12 mouse cellular contexts compared by ENCODE assay signal in the genomic region with DNA sequence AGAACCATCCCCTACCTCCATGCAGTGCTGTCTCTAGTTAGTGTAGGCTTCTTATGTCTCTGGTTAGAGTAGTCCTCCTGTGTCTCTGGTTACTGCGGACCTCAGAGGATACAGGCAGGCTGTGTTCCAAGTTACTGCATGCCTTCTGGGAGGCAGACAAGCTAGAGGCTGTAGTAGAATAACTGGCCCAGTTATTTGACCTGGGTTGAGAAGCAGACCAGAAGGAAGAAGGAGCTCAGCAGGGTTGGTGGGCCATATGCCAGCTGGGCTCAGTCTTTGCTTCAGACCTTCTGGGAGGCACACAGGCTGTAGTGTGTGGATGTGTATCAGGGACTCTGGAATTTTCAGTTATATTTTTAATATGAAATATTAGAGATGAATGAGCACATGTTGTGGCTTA.
"Had no signal": no experiment of that assay in that cellular context is flagged by ENCODE, and none has a peak within 500 bp of the region (broad histone marks: within the 10 kb centered on the region; RNA-seq: fewer than 3 reads in every experiment).

No protein-coding gene starts in this region.

- DNase-seq: kidney, postnatal 25 days; layer of hippocampus, adult 9-11 months; liver, postnatal 0 days; lung, embryonic 14.5 days; right cerebral cortex, adult 18-20 months; right cerebral cortex, postnatal 14 days; right cerebral cortex, postnatal 4 days; thymus, adult 2 months; thymus, postnatal 14 days; thymus, postnatal 4 days had no signal

- ATAC-seq: liver, postnatal 0 days; lung, postnatal 0 days; midbrain, embryonic 15.5 days had no signal
